Mouse (Mus musculus) thymus, postnatal 10 days (tissue): ENCODE data around the gene Ralgps1.
"Not testable (repeated sequence)": the region's sequence is repeated elsewhere in the genome, so short reads cannot be mapped to it uniquely, and the experiment has no call there.

Source experiments
- DNase-seq, 2 experiments: peaks; one replicate each; pipeline ENCODE4 v3.0.0; 2021; ENCODE audit warnings: low spot score in 2 of 2

The Ralgps1 gene

GRCm38 (mm10) chr2:33134766-33135490 lies 236.4 kb downstream of the Ralgps1 start:
- no peak for DNase-seq

GRCm38 (mm10) chr2:33132306-33132705 lies 239.0 kb downstream of the Ralgps1 start:
- DNase-seq = no peak

GRCm38 (mm10) chr2:33131500-33132092 lies 239.7 kb downstream of the Ralgps1 start, which contains the start of gene Garnl3:
Gene Garnl3 (minus strand): TSS chr2:33131654.
- peak; percentile 61 to 63 for DNase-seq

GRCm38 (mm10) chr2:33130526-33131483 lies 240.5 kb downstream of the Ralgps1 start:
- DNase-seq = peak; percentile 85 to 89

DNA sequence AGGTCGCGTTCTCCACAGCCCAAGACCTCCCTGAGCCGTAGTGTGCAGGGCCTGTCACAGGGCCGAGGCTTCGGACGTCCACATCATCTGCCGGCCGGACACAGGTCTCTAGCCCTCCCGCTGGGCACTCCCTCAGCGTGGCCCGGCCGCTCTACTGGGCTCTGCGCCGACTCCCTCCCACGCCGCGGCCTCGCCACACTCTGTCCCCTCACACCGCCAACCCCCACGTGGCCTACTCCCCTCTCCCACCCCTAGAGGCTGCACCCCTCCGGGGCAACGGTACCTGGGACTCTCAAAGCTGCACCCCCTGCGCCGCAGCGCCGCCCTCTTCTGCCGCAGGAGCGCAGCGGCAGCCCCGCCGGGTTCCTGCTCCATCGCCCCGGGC lies 241.2 kb downstream of the Ralgps1 start:
- no peak for DNase-seq

GRCm38 (mm10) chr2:33129696-33130095 lies 241.6 kb downstream of the Ralgps1 start:
- peak; percentile 7 to 29 for DNase-seq

DNA sequence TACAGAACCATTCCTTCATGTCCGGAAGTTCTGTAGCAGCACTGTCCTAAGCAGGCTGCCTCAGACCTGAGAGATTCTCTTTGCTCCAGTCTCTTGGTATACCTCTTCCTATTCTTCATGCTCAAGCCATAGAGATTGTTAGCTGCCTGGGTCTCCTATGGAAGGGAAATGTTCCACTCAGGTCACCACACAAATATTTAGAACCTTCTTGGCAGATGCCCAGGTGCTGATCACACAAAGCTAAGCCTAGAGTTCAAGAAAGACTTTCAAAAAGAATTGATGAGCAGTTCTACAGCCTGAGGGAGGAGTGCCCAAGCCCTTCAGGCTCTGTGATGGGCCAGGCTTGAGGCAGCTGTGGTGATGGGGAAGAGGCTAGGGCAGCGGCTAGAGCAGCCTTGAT lies 242.3 kb downstream of the Ralgps1 start:
- no peak for DNase-seq

DNA sequence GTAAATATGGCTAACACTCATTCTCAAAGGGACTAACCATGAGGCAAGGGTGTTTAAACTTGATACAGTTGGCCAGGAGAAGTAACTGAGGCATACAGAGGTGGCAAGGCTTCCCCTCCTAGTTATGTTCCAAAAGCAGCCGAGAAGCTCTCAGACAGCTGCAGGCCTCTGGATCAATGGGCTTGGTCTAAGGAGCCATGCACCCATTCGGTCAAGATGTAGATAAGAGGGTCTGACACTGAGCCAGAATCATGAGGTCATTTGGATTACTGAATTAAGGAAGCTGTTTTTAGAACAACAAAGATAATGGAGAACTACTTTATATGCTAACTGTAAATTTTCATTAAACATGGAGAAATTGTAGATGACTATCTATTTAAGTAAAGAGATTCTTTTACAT lies 244.0 kb downstream of the Ralgps1 start:
- DNase-seq = no peak

DNA sequence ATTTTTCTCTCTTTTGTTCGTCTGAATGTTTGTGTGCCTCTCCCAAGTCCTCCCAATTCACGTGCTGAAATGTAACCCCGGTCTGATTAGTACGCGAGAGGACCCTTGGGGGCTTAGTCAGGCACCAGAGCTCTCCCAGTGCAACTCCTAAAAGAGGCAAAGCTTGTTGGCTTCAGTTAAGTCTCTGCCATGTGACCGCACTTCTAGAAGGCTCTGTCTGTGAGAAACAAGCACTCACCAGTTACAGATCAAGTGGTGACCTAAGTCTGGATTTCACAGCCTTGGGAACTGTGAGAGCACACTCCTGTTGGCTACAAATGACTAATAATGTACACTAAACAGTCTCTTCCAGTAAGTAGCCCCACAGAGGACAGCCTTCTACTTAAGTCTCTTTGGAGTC lies 248.4 kb downstream of the Ralgps1 start:
- no peak for DNase-seq

GRCm38 (mm10) chr2:33100536-33100935 lies 270.8 kb downstream of the Ralgps1 start:
- DNase-seq = no peak

- DNase-seq = not testable (repeated sequence)
Measured at GRCm38 (mm10) chr2:33097326-33097725, 274.0 kb downstream of the Ralgps1 start.

DNA sequence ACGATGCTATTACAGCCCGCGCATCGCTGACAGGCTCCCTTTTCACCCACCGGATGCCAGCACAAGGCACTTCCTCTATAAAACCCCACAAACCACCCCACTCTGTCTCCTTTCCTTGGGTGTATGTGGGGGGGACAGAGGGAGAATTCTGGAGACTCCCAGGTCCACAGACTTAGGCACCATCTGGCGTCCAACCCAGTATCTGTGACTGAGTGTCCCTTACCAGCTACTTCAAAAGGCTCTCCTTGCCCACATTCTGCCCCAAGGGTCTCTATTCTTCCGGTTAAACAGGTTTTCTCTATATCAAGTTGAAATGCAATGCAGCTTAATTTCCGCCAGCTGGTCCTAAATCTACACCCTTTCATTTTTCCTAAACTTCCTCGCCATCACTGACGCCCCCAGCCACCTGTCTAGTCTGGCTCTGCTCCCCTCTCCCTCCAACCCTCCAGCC lies 276.0 kb downstream of the Ralgps1 start:
- DNase-seq = peak; percentile 4 to 25

DNA sequence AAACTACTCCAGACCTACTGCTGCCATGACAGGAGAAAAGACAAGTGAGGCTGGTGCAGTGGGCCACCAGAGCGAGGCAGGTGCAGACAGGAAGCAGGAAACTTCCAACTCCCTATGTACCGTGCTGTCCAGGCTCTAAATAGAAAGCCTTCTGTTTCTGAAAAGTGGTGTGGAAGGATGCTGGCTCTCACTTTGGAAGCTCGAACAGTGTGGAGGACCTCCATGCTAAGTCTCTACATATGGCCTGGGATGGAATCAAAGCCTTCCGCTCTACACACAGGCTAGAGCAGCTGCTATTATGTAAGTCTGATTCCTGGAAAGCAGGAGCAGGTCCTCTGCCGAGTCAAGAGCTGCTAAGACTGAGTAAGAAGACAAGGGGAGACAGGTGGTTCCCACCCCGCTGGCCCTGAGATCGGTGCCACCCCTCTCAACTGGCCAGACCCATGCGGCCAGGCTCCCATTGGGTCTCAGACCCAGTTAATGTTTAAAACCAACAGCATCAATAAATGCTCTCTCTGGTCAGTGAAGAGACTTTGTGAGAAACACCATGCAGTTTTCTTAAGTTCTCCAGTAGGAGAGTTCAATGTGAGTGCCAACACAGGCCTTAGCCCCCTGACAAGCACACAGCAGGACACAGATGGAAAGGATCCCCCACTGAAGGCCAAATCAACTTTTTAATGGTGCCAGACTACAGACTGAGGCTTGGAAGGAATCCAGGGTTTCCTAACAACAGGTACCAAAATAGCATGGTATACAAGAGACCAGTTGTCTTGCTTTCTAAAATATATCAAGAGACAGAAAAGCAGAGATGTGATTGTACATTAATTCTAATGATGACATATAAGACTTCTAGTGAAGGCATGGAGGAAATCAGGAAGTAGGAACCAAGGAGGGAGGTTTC lies 280.4 kb downstream of the Ralgps1 start:
- DNase-seq = no peak

- DNase-seq = not testable (repeated sequence)
Measured at GRCm38 (mm10) chr2:33090033-33090400, 281.3 kb downstream of the Ralgps1 start.

DNA sequence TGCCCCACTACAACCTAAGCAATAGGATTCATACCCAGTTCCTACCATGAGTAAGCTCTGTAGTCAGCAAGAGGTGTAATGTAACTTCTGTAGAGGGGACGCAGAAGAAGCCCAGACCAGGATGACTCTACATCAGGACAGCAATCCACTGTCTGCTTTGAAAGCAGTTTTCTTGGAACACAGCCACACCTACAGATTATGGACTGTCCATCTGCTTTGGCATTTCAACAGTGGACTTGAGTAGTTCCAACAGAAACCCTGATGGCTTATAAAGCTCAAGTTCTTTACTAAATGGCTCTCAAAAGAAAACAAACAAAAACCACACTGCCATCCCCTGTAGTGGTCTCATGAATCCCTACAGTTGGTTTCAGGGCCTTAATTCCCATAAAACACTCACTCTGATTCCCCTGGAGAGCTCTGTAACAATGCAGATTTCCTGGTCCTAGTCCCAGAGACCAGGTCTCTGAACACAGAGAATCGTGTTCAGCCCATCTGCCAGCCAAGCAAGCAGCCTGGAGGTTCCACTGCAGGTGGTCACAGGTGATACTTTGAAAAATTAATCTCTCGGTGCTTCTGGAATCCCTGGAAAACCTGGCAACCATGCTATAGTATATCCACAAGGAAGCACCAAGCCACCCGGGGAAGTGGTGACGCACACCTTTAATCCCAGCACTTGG lies 281.8 kb downstream of the Ralgps1 start:
- no peak for DNase-seq

GRCm38 (mm10) chr2:33086671-33087363 lies 284.5 kb downstream of the Ralgps1 start:
- no peak for DNase-seq

GRCm38 (mm10) chr2:33086016-33086596 lies 285.2 kb downstream of the Ralgps1 start:
- DNase-seq = no peak

DNA sequence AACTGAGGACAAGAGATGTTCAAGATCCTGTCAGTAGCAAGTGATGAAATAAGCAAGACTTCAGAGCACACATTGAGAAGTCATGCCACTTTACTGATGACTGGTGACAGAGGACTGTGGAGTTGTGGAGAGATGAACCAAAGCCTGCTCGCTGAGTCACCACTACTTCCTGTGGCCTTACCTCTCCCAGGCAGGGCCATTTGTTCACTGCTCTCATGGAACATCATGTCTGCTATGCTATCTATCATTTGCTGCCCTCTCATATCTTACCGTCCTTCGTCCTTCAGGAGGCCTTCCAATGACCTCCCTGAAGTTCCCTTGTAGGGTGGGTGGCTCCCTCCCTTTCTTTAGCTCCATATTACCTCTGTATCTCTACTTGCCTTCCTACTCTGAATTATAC lies 287.1 kb downstream of the Ralgps1 start:
- DNase-seq = no peak
